Mouse (Mus musculus): ENCODE data around the gene Pcgf5.

DNA sequence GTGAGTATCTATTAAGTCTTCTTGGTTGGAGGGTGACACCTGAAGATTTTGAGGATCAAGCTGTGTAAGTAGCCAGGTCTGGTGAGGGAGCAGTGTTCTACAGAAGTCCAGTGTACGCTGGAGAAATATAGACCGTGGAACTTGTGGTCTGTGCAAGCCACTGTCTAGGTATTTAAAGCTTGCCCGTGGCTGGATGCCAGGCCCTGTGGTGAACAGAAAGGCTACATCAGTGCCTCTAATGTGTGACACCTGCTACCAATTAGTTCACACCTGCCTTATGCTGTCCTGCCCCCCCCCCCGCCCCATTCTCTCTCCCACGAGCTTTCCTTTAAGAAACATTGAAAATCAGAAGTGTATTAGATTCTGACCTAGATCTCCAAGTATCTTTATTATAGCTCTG lies 40.4 kb downstream of the Pcgf5 start:
- TF ChIP-seq POLR2A (IDR thresholded peaks at IDR 0.05; ENCODE audit: borderline replicate concordance, extremely low read depth, insufficient read depth, insufficient read length, poor library complexity, severe bottlenecking) (no peak), CTCF (IDR thresholded peaks at IDR 0.05; ENCODE audit: borderline replicate concordance, extremely low read depth, insufficient read depth, insufficient read length) (no peak)

All from brain, embryonic 14.5 days (tissue).